ENCODE assay signal across 21 mouse cellular contexts in the genomic region with DNA sequence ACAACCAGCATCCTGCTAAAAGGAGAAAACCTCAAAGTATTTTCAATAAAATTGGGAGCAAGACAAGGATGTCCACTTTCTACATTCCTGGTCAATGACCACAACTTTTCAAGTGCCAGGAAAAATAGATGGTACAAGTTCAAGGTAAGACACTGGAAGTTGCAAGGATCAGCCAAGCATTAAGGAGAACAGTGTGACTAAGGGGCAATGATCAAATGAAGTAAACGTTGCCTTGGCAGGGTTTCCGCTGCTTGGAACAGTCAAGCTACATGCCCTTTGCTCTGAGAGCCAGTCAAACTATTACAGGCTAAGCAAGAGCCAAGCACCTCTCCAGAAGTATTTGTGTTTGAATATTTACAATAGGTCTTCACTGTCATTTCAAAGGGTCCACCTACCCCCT. TPM values are rescaled to one million over a fixed set of nuclear protein-coding genes. Genes with fewer than 3 reads are reported as not detected.
DNase-seq lines count a peak whose midpoint lies in the region; ATAC-seq and TF ChIP-seq lines count a peak whose summit lies in the region.
"Had no signal": no experiment of that assay in that cellular context is flagged by ENCODE, and none has a peak within 500 bp of the region (broad histone marks: within the 10 kb centered on the region; RNA-seq: fewer than 3 reads in every experiment).

No protein-coding gene starts in this region.

- TF ChIP-seq POLR2A in kidney, adult 2 months (IDR thresholded peaks at IDR 0.05; ENCODE audit: low read depth, low read length) = no peak

- H3K9me3 ChIP-seq in stomach, postnatal 0 days (ENCODE audit: control insufficient read depth, low read length) = no peaks in the 10 kb centered on the region
- H3K9me3 ChIP-seq: forebrain, embryonic 13.5 days; heart, embryonic 15.5 days; hindbrain, embryonic 10.5 days; neural tube, embryonic 12.5 days had no signal

- H3K4me3 ChIP-seq in kidney, adult 2 months (ENCODE audit: insufficient read depth, low read depth, low read length) = no peak overlapping the region
- no peak overlapping the region for H3K4me3 ChIP-seq in stomach, postnatal 0 days (ENCODE audit: low read depth, low read length)
- H3K4me3 ChIP-seq: forebrain, embryonic 13.5 days; heart, embryonic 15.5 days; hindbrain, embryonic 10.5 days; neural tube, embryonic 12.5 days had no signal

- no peak overlapping the region for H3K9ac ChIP-seq in stomach, postnatal 0 days (ENCODE audit: low read length)
- H3K9ac ChIP-seq: forebrain, embryonic 13.5 days; heart, embryonic 15.5 days; neural tube, embryonic 12.5 days had no signal

- H3K4me1 ChIP-seq in kidney, adult 2 months (ENCODE audit: control insufficient read depth, insufficient read depth, low read length) = peaks cover 17% of the 10 kb centered on the region; the same call in 1 of the 2 replicates
- H3K4me1 ChIP-seq in stomach, postnatal 0 days (replicated peaks; ENCODE audit: control insufficient read depth, insufficient read depth) = no peaks in the 10 kb centered on the region
- H3K4me1 ChIP-seq: forebrain, embryonic 13.5 days; heart, embryonic 15.5 days; hindbrain, embryonic 10.5 days; neural tube, embryonic 12.5 days had no signal

- TF ChIP-seq CTCF in kidney, adult 2 months (conservative IDR thresholded peaks at IDR 0.05; ENCODE audit: insufficient read depth, insufficient read length, low read depth, low read length) = no peak
- no peak for TF ChIP-seq CTCF in stomach, postnatal 0 days (IDR thresholded peaks at IDR 0.05; ENCODE audit: low read depth)

- TF ChIP-seq EP300 in stomach, postnatal 0 days (optimal IDR thresholded peaks at IDR 0.05) = no peak

- DNase-seq in adrenal gland, adult (ENCODE audit: inconsistent age in 2 of 2, low spot score in 1 of 2) = peak; percentile 73 to 82
- no peak for DNase-seq in adrenal gland, postnatal 4 days (ENCODE audit: low spot score in 2 of 2)
- peak; percentile 34 for DNase-seq in adrenal gland, postnatal 10 days
- peak; percentile 97 for DNase-seq in kidney, adult 2 months
- peak; percentile 84 to 91 for DNase-seq in kidney, postnatal 25 days
- DNase-seq in right cerebral cortex, postnatal 10 days (ENCODE audit: low spot score in 2 of 2) = no peak
- no peak for DNase-seq in layer of hippocampus, adult 8-10 months (ENCODE audit: low spot score in 2 of 2)
- no peak for DNase-seq in stomach, postnatal 0 days (ENCODE audit: low spot score)
- DNase-seq: cerebellum, adult 11-12 months; cerebellum, postnatal 25 days; heart, adult 18-20 months; liver; lung, adult 2 months; lung, postnatal 4 days; right cerebral cortex, postnatal 25 days; thymus, adult 18-20 months had no signal

- H3K27ac ChIP-seq in kidney, adult 2 months (ENCODE audit: insufficient read depth, low read depth, low read length) = peak overlapping the region; percentile 99
- H3K27ac ChIP-seq in stomach, postnatal 0 days (replicated peaks) = no peak overlapping the region
- H3K27ac ChIP-seq: forebrain, embryonic 13.5 days; heart, embryonic 15.5 days; hindbrain, embryonic 10.5 days; neural tube, embryonic 12.5 days had no signal

- no peaks in the 10 kb centered on the region for H3K36me3 ChIP-seq in kidney, adult 2 months (ENCODE audit: control insufficient read depth, insufficient read depth, low read length)
- H3K36me3 ChIP-seq in stomach, postnatal 0 days (ENCODE audit: control insufficient read depth, insufficient read depth, low read length) = no peaks in the 10 kb centered on the region
- H3K36me3 ChIP-seq: heart, embryonic 15.5 days; hindbrain, embryonic 10.5 days; neural tube, embryonic 12.5 days had no signal

- WGBS in kidney, adult 2 months = 37% methylated on average over 2 of the region's 2 CpGs
- WGBS in stomach, postnatal 0 days = 47% methylated on average over 2 of the region's 2 CpGs

- ATAC-seq in stomach, postnatal 0 days (ENCODE audit: low FRiP score, low TSS enrichment) = no peak
- ATAC-seq: forebrain, embryonic 13.5 days had no signal

- no peak overlapping the region for H3K4me2 ChIP-seq in stomach, postnatal 0 days (replicated peaks; ENCODE audit: low read depth)
- H3K4me2 ChIP-seq: forebrain, embryonic 13.5 days; heart, embryonic 15.5 days; midbrain, embryonic 11.5 days; neural tube, embryonic 12.5 days had no signal

- H3K27me3 ChIP-seq in kidney, adult 2 months (replicated peaks; ENCODE audit: control insufficient read depth, insufficient read depth, low read length) = no peaks in the 10 kb centered on the region
- no peaks in the 10 kb centered on the region for H3K27me3 ChIP-seq in stomach, postnatal 0 days (ENCODE audit: control insufficient read depth, insufficient read depth, low read length)
- H3K27me3 ChIP-seq: forebrain, embryonic 13.5 days; heart, embryonic 15.5 days; neural tube, embryonic 12.5 days had no signal

RNA-seq across cellular contexts. Expression of a gene that starts 8.1 kb away (rescaled TPM):
- 1 to 10 TPM; 5.8 to 7.3 TPM for total RNA-seq in adrenal gland, postnatal 4 days (2021)
- 1 to 10 TPM; 4.0 to 9.3 TPM for total RNA-seq in adrenal gland, postnatal 10 days (2021)
- polyA plus RNA-seq in kidney, adult 2 months (2012; rRNA removed) = 32.0 and 34.2 TPM in 2 replicates
- under 1 TPM; 0.33 to 0.71 (median 0.48) TPM for total RNA-seq in layer of hippocampus, adult 8-10 months (2022)
- 7.7 and 8.3 TPM in 2 replicates for polyA plus RNA-seq in stomach, postnatal 0 days (2015; fragmentation: Nextera tagmentation; extraction: Ambion mirVana)

RNA-seq across cellular contexts. Expression of a gene that starts 51.4 kb away (rescaled TPM):
- total RNA-seq in adrenal gland, postnatal 4 days (2021) = 1 to 10 TPM; 6.9 to 7.4 TPM
- 1 to 10 TPM; 4.5 to 6.5 TPM for total RNA-seq in adrenal gland, postnatal 10 days (2021)
- 10.8 and 11.4 TPM in 2 replicates for polyA plus RNA-seq in kidney, adult 2 months (2012; rRNA removed)
- 1 to 10 TPM; 4.2 to 5.9 (median 4.8) TPM for total RNA-seq in layer of hippocampus, adult 8-10 months (2022)
- 14.2 and 15.4 TPM in 2 replicates for polyA plus RNA-seq in stomach, postnatal 0 days (2015; fragmentation: Nextera tagmentation; extraction: Ambion mirVana)

Comparison
In these comparisons a context has a peak if more than half of its experiments do, and no peak if none do; other contexts are left out.
1. DNase-seq: peak in adrenal gland, adult (2 of 2), adrenal gland, postnatal 10 days (single experiment), kidney, adult 2 months (single experiment) and kidney, postnatal 25 days (2 of 2); none in adrenal gland, postnatal 4 days (0 of 2), right cerebral cortex, postnatal 10 days (0 of 2), layer of hippocampus, adult 8-10 months (0 of 2) and stomach, postnatal 0 days (single experiment).